Mouse (Mus musculus): ENCODE measurements around the gene Cbs. TPM values are rescaled to one million over a fixed set of nuclear protein-coding genes. Genes with fewer than 3 reads are reported as not detected.
"Not testable (repeated sequence)": the region's sequence is repeated elsewhere in the genome, so short reads cannot be mapped to it uniquely, and the experiment has no call there.

The Cbs gene
- polyA plus RNA-seq, 3 experiments from 2014 or later, result 0.08 to 0.13 TPM; not detected in 1

DNA sequence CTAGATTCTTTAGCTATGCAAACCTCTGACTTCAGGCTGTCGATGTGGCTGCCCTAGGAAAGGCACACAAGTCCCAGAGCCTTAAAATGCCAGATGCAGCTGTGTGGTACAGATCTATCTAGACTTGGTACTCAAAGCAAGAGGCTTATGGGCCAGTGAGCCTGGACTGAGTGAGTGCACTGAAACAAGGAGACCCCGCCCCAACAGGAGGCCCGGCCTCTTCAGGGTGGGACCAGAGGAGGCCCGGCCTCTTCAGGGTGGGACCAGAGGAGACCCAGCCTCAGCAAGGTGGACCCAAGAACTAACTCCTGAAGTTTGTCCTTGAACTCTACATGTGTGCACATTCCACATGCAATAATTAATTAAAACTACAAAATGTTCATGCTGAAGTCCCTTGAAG lies 5.9 kb upstream of the Cbs start:
- no peak for ATAC-seq

DNA sequence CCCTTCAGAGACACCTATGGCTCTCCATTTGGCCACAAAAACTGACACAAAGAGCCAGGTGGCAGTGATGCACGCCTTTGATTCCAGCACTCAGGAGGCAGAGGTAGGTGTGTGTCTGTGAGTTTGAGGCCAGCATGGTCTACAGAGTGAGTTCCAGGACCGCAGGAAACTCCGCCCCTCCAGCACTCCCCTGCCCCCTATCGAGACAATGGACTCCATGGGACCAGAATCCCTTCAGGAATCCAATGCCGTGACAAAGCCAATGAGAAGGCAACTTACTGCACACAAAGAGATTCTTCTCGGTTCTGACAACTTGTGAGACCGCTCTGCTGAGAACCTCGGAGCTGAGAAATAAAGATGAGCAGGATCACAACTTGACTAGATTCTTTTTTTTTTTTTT lies 5.3 kb upstream of the Cbs start:
- no peak for ATAC-seq

DNA sequence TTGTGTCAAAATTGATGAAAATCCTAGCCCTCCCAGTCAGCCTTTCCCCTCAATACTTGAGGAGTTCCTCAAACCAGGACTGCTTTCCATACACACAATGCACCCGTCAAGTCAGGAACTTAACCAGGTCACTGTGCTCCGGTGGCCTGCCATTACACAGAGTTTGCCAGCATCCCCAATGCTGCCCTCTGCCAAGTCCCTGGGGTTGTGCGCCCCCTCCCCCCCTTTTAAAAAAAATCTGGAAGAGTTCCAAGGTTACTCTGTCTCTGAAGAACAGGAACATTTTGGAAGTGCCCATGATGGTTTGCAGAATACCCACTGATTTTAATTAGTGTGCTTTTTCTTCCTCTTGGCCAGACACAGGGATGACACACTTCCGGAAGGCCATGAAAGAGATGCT lies 2.6 kb upstream of the Cbs start:
- ATAC-seq, result no peak

DNA sequence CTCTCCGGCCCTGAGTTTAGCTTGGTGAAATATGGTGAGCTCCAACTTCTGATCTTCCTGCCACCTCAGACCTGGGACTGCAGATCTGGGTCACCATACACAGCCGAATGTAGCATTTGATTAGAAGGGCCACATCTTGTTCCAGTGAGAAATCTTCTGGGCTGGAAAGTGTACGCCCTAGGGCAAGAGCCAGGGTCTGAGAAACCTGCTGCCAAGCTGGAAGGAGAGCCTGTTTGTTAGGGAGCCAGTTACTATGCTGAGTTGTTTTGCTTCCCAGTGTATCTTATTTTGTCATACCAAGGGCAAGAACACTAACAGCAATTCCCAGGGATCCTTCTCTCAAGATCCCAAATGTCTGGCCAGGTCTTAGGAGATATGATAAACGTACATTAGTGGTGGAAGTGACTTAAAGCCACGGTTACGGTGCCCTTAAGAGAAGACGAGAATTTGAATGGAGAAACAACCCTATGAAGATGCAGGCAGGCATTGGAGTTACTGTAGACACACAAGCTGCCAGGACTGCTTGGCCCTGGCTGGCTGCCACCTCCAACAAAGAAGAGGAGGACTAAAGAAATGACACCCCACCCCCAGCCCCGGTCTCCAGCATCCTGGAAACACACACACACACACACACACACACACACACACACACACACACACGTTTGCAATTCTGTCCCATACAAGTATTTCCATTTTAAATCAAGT lies 980 bp upstream of the Cbs start:
- ATAC-seq, result no peak

DNA sequence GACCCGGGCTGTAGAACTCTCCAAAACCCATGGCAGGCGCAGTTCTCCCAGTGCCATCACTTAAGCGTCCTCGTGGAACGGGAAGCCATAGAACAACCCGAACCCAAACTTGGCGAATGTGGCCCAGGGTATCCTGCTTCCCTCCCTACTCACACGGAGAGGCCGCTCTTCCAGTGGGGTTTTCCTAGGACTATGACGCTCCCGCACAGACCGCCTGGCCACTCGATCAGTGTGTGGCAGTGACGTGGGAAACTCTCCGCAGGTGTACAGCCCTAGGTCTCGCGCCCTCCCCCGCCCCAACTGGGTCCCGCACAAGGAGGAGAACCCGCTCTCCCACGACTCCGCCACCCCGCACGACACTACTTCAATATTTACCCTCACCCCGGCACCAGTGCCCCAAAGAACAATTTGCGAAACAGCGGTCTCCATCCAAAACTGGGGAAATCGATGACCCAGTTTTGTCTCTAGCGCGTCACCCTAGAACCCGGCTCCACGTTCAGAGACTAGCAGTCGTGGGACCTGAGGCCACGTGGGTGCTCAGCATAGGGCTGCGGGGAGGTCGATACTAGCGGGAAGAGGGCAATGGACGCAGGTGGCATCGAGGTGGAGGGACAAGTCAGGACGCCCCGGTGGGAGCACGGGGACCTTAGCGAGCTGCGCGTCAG lies 629 bp downstream of the Cbs start:
- ATAC-seq, result no peak

DNA sequence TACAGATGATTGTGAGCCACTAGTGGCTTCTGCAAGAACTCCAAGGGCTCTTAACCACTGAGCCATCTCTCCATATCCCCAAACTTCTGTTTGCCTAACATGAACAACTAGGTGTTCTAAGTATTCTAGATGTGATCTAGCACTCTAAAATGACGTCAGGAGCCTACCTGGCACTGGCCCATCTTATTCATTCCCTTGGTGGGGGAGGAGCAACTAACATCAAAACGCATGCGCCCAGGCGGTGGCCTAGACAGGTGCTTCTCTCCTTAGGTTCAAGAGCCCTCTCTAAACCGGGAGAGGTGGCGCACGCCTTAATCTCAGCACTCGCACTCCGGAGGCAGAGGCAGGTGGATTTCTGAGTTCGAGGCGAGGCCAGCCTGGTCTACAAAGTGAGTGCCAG lies 1.3 kb downstream of the Cbs start:
- no peak for ATAC-seq

DNA sequence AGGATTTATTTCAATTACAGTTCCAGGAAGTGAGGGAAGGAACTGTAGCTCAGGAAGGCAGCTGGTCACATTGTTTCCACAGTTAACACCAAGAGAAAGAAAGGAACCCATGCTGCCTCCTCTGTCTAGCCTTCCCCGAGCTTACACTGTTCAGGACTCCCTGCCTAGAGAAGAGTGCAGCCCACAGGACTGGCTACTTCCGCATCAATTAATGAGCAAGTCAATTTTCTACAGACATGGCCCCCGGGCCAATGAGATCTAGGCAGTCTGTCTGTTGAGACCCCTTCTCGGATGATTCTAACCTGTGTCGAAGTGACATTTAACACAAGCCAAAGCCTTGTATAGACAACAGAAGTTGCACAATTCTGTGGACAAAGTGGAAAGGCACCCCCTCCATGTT lies 2.1 kb downstream of the Cbs start:
- no peak for ATAC-seq

DNA sequence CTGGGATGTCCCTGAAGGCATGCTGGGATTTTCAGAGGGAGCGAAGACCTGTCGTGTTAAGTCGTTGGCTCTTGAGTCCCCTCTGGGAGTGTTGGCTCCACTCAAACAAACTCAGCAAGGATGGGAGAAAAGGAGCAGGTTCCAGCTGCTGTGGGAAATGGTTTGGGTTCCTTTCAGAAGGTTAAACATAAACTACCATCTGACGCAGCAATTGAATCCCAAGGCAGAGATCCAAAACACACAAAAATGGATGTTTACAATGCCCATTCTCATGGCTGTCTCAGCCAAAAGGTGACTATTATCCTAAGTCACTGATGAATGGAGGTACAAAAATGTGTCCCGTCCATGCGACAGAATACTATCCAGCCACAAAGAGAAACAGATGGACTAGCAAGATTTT lies 4.0 kb downstream of the Cbs start:
- no peak for ATAC-seq

DNA sequence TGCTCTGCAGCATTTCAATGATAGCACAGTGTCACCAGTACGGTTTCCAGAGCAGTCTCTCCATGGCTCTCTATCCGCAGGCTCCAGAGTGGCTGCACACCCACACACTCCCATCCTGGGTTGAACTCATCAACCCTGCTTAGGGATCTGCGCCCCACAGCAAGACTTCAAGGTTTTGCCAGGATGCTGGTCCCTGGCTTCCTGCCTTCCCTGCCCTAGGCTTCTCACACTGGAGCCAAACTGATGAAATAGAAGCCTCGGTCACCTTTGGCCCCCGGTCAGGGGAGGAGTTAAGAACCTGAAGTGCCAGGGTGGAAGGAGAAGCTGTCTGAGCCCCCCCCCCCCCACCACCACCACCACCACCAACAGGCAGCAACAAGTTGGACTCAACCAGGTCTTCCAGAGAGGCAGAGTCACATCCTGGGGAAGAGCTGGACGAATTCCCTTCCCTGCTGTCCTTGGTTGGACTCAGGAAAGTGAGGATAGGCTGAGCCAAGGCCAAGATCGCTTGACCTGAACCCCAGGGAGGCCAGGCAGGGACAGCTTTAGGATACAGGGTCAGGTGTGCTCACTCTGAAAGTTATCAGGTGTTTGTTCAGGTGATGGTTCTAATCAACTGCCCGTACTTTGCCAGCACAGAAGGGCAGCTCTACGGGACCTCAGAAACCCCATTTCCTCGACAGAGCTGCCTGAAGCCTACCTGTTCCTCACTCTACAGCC lies 5.8 kb downstream of the Cbs start:
- ATAC-seq, result no peak

DNA sequence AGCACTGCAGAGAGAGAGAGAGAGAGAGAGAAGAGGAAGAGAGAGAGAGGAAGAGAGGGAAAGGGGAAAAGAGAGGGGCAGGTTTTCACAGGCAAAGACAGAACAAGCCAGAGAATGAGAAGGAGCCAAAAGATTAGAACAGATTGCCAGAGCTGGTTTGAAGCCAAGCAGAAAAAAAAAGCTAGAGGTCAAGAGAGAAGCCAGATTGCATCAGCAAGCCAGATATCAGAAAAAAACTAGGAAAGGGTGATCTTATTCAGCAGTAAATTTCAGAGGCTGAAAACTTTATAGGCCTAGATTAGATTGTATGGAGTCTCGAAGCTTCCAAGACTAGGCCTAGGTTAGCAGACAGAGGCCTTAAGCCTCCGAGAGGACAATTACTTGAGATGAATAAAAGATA lies 9.1 kb downstream of the Cbs start:
- ATAC-seq, result no peak

DNA sequence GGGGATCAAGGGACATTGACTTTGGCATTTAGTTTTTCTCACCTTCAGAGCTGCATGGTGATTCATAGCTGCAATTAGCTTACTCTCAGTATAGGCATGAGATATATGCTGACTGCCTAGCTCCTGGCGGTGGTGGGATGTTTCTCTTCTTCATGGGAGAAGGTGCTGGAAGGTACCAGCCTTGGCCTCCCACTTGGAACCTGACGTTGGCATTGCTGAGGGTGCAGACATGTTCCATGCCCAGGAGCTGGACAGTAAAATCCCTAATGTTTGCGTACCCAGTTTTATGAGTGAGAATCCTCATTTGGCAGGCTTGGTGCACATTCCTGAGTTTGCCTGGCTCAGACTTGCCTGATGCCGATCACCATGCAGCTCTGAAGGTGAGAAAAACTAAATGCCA lies 13.9 kb downstream of the Cbs start:
- ATAC-seq, result no peak

DNA sequence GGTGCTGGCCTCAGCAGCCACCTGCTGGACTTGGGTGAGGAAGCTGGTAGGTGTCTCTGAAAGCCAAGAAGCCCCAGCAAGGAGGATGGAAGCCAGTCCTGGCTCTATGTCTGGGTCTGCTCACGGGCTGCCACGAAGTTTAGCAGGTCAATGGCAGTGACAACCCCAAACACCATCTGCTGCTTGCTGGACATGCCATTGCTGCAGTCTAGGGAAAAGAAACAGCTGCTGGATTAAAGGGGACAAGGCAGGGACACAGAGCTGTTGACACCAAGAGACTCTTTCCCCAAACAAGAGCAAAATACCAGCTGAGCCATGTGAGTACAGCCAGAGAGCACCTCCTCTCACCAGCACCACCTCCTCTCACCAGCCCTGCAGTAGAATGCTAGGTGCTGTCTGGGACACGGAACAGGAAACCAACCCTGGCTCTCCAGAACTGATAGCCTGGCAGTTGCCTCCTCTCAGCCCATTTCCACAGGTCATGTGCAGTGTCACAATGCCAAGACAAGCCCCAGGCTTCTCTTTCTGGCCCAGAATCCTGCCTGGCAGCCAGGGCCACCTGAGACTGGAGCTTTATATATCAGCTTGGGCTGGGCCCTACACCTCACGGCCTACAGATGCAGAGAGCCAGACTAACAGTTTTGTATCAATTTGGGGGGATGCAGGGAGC lies 23.8 kb downstream of the Cbs start:
- ATAC-seq, result no peak

DNA sequence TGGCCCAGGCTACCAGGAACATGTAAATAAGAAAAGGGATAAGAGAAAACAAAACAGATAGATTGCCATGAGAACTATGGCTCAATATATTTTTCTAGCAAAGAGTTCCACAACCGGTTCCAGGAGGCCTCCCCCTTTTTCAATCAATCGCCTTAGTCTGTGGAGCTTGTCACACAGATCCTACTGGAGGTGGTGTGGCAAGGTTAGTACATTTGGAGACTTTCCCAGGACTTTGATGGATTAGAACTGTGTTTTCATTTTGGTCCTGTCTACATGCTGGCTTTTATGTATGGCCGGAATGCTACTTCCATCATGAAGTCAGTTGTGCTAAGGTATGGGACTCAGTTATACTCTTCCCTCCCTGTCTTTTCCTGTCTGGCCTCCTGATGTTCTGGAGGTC lies 27.1 kb downstream of the Cbs start:
- ATAC-seq, result no peak

DNA sequence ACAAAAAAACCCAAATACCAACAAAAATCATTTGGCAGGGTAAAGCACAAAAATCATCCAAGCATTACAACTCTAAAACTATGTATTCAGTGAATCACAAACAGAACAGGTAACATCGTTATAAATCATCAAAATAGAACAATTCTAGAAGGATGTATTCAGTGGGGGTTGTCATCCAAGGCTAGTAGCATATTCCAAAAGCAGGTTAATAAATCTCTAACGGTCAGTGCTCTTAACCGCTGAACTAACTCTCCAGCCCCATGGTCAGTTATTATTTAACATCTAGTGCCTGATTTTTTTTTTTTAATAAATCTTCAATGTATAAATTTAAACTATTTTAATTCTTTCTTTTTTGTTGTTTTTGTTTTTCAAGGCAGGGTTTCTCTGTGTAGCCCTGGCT lies 27.9 kb downstream of the Cbs start:
- not testable (repeated sequence) for ATAC-seq

DNA sequence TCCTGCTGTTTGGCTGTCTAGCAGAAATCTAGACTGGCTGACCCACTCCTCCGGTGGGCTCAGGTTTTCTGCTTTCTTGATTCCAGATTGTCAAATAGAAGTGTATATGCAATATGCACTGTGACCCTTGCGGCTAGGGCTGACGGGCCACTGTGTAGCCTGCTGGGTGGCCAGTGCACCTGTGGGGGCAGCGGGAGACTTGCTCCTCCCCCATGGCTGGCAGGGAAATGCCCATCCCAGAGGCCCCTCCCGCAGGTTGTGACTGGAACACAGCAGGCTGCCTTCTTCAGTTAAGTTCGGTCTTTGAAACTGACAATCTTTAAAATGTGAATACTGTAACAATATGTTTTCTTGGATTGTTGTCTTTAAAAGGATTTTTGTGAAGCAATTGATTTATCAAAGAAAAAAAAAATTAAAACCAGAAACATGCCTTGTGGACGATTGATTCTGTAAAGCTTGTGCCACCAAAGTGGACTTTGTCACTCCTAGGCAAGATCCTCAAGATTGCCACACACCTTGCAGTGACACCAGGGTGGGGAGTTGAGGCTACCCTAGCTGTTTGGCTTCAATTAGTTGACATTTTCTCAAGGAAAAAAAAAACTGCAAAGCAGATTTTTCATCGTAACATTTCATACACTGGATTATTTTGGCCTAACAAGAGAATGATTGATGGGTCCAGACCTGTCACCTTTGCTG lies 29.6 kb downstream of the Cbs start:
- ATAC-seq, result no peak

DNA sequence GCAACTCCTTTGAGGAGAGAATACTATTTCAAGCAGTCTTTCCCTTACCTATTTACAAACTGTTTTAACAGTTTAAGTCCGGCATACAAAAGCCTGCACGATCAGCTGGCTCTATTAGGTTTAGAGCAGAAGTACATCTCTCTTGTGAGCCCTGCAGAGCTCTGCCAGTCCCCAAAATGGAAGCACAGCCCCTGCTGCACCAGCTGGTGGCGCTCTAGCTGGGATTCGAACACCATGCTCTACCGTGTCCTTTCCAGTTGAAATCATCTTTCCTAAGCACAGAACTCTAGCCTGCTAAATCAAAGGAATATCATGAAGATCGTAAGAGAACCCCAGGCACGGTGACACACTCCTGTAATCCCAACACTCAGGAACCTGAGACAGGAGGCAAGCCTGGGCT lies 30.6 kb downstream of the Cbs start:
- no peak for ATAC-seq

DNA sequence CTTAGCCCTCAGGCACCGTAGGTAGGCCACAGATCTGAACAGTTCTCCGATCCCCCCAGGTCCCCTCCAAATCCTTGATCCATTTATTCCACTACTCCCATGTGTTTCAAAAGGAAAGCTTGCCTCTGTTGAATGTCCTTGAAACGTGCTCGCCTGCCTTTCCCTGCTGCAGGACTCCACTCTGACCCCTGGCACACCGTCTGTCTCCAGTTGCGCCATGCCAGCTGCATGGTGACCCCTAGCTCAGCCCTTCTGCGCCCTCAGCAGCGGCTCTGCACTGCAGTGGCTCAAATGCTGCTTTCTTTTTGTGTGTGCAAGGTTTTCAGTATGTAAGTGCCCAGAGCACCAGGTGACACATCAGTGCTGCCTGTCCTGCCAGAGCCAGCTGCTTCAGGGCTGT lies 38.4 kb downstream of the Cbs start:
- no peak for ATAC-seq

DNA sequence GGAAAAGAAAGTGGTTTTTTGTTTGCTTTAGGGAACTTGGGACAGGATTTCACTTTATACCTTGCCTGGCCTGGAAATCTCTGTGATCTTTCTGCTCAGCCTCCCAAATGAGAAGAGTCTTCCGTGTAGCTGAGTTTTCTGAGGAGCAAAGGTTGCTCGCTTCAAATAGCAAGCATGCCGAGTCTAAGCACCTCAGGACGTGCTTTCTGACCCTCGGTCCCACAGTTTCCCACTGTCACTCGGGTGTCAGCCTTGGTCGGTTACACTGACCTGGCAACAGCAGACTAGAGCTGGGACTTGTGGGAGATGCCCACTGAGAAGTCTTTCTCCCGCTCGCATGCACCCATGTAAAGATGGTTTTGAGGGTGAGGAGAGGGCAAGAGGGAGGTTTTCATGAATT lies 39.1 kb downstream of the Cbs start:
- no peak for ATAC-seq

DNA sequence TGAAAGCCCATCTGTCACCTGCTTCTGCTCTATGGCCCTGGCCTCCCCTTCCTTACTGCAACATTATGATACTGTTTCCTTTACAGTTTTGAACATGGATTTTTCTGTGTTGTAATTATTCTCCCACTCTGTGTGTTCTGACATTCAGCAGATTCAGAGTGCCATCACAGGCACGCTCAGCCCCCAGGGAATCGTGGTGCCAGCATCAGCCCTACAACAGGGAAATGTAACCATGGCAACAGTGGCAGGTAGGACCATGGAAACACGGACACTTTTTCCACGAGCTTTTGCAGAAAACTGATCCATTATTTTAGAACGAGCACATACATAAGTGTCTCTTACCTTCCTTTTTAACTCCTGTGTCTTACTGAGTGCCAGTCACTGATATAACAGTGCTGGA lies 42.0 kb downstream of the Cbs start:
- ATAC-seq, result no peak

DNA sequence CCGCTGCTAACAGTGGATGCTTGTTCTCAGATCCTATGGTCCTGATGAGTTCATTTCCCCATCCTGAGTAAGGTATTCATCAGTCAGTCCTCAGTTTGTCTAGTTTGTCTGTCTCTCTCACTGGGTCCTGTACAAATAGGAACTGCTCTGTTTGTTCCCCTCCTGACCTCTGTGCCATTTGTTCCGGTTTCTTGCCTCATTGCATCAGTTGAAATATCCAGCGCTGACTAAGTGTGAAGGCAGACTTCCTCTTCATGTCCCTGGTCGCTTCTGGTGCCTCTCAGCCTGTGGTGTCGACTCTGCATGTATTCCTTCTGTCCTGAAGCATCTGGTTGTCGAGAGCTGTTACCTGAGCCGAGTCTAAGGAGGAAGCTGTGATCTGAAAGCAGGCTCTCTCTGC lies 42.4 kb downstream of the Cbs start:
- no peak for ATAC-seq

DNA sequence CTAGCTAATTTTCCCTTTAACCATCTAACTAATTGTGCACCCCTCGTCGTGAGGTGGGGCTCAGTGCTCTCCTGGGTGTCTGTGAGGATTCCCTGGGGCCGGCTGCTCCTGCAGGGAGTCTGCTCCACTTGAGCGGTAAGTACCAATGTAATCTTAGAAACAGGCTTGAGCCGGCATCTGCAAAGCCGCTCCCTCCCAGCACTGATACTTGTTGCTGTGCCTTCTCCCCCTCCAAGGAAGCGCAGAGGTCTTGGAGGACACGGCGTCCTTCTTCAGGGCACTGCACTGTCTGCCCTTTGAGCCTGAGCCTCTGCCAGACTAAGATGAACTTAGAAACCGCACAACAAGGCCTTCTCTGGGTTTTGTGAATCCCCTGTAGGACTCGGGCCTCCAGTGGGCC lies 46.2 kb downstream of the Cbs start:
- ATAC-seq, result no peak

DNA sequence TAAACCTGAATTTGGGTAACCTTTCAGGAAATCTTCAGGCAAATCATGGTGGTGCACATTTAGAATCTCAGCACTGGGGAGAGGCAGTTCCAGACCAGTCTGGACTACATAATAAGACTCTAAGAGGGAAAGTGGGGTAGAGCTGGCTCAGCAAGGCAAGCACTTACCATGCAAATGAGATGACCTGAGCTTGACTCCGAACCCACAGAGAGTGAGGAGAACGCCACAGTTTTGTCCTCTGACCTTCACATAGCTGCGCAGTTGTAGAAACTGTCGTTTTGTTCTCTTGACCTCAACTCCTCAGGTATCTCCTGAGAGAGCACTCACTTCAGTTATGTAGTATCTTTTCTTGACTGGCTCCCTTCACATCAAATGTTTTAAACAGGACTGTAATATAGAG lies 48.3 kb downstream of the Cbs start:
- no peak for ATAC-seq

DNA sequence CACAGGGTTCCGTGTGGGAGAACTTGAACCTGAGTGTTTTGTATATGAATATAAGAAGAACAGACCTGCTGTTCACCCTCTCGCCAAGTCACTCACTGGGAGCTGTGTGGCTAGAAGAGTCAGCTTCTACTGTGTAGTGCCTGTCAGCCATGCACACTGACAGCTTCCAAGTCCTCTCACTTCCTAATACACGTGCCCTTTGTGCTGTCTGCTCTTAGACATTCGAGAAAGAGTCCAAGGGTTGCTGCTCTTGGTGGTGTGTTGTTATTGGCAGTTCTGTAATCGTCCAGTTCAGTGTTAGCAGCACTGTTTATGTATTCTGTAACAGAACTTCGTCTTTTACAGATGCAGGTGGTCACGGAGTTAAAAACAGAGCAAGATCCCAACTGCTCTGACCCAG lies 48.9 kb downstream of the Cbs start:
- no peak for ATAC-seq
